Mouse (Mus musculus) small intestine, adult 2 months (tissue): ENCODE results near the gene Kif19a.

Experiments used
- CTCF ChIP-seq: fragments of 200-500 bp; IDR thresholded peaks from 2 replicates; pipeline ENCODE4 v1.5.1; 2012; ENCODE audit warnings: low read depth, mild to moderate bottlenecking, control low read depth, inconsistent platforms, low read length, moderate library complexity, mixed read lengths; ENCODE audit not compliant: insufficient replicate concordance, insufficient read length; ENCODE audit errors: extremely low read depth
- POLR2A ChIP-seq: fragments of 200-500 bp; IDR thresholded peaks from 2 replicates; pipeline ENCODE4 v1.6.1; 2012; ENCODE audit warnings: low read depth, mild to moderate bottlenecking, control low read depth, inconsistent platforms, low read length, moderate library complexity

DNA sequence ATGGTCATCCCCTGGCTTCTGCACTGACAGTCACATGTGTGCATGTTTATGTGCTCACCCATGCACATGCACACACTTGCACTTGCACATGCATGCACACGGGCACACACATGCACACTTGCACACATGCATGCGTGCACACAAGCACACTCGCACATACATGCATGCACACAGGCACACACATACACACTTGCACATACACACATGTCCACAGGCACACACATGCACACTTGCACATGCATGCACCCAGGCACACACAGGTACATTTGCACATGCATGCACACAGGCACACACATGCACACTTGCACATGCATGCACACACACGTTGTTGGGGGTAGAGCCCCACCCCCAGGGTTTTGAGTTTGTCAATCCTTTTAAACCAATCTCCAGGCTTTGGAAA lies 51.7 kb downstream of the Kif19a start:
- TF ChIP-seq POLR2A = no peak
- TF ChIP-seq CTCF = no peak
